Mouse (Mus musculus) olfactory bulb, adult 2 months (tissue): Measurements from ENCODE around the gene Nup93.

ENCODE experiments used
- CTCF ChIP-seq: fragments of 200-500 bp; IDR thresholded peaks from 2 replicates; pipeline ENCODE4 v1.5.1; 2012; ENCODE audit warnings: low read depth, mild to moderate bottlenecking, low read length, moderate library complexity; ENCODE audit not compliant: insufficient read depth
- POLR2A ChIP-seq: fragments of 200-500 bp; IDR thresholded peaks from 2 replicates; pipeline ENCODE4 v1.6.1; 2012; ENCODE audit warnings: mild to moderate bottlenecking, low read depth, low read length, moderate library complexity; ENCODE audit not compliant: insufficient read depth

GRCm38 (mm10) chr8:94262626-94263297, 48.4 kb downstream of the Nup93 start:
- no peak for TF ChIP-seq CTCF
- TF ChIP-seq POLR2A = no peak
